Mouse (Mus musculus): Measurements from ENCODE around the gene Galns. TPM values are rescaled to one million over a fixed set of nuclear protein-coding genes. Genes with fewer than 3 reads are reported as not detected.

Gene Galns
- polyA plus RNA-seq, 3 experiments from 2014 or later = 8.3 to 11.6 (median 10.6) TPM

- ATAC-seq = no peak
Measured at GRCm38 (mm10) chr8:122531312-122531711, 80.0 kb downstream of the Galns start.

DNA sequence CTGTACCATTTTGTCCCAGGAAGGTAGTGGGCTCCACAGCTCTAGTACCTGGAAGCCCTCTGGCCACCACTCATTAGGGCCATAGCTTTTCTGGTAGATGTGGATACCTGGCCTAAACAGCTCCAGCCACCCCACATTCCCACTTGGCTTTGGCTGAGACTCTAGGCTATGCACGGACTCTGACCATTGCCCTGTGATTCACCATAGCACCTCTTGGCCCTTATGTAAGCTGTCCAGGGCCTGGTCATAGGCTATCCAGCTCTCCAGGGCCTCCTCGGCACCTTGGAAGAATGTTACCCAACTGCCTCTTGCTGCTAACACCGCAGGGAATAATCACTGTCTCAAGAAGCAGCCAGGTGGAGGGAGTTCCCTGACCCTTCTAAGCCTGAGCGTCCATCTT, 82.1 kb downstream of the Galns start:
- ATAC-seq = no peak

Other genes starting within 250 kb of the Galns start
- 10 to 100 TPM; 12.0 to 16.0 (median 13.0) TPM for gene Zc3h18, start 234.9 kb downstream of the Galns start, polyA plus RNA-seq (2017; shearing (Covaris generic))
- under 1 TPM in 1 of 3 experiments, not detected in 2; 0.64 TPM for gene Il17c, start 189.4 kb downstream of the Galns start, polyA plus RNA-seq (2017; shearing (Covaris generic))
- gene Cyba, start 178.5 kb downstream of the Galns start, polyA plus RNA-seq (2017; shearing (Covaris generic)) = 100 to 1,000 TPM; 664 to 875 (median 733) TPM
- gene Mvd, start 168.0 kb downstream of the Galns start, polyA plus RNA-seq (2017; shearing (Covaris generic)) = 10 to 100 TPM in 2 of 3 experiments, 1 to 10 TPM in 1; 6.6 to 15.3 (median 12.7) TPM
- 10 to 100 TPM in 1 of 3 experiments, 1 to 10 TPM in 2; 2.6 to 13.9 (median 3.9) TPM for gene Snai3, start 150.7 kb downstream of the Galns start, polyA plus RNA-seq (2017; shearing (Covaris generic))
- gene Rnf166, start 135.4 kb downstream of the Galns start, polyA plus RNA-seq (2017; shearing (Covaris generic)) = 10 to 100 TPM; 30.5 to 56.1 (median 31.2) TPM
- 10 to 100 TPM in 1 of 3 experiments, 1 to 10 TPM in 2; 8.1 to 12.5 (median 9.3) TPM for gene Ctu2, start 135.3 kb downstream of the Galns start, polyA plus RNA-seq (2017; shearing (Covaris generic))
- 10 to 100 TPM; 12.9 to 16.2 (median 14.5) TPM for gene Piezo1, start 60.1 kb downstream of the Galns start, polyA plus RNA-seq (2017; shearing (Covaris generic))
- 10 to 100 TPM; 11.5 to 19.8 (median 11.7) TPM for gene Cdt1, start 43.4 kb downstream of the Galns start, polyA plus RNA-seq (2017; shearing (Covaris generic))
- gene Aprt, start 34.6 kb downstream of the Galns start, polyA plus RNA-seq (2017; shearing (Covaris generic)) = 100 to 1,000 TPM; 168 to 215 (median 192) TPM
- gene Trappc2l, start 177 bp upstream of the Galns start, polyA plus RNA-seq (2017; shearing (Covaris generic)) = 10 to 100 TPM; 57.7 to 82.5 (median 80.6) TPM
- not detected for gene Pabpn1l, start 11.3 kb upstream of the Galns start, polyA plus RNA-seq (2017; shearing (Covaris generic))
- gene Cbfa2t3, start 87.6 kb upstream of the Galns start, polyA plus RNA-seq (2017; shearing (Covaris generic)) = under 1 TPM; 0.31 to 0.54 (median 0.52) TPM
- 10 to 100 TPM in 1 of 3 experiments, 1 to 10 TPM in 2; 7.8 to 10.1 (median 9.2) TPM for gene Acsf3, start 164.0 kb upstream of the Galns start, polyA plus RNA-seq (2017; shearing (Covaris generic))
- gene Cdh15, start 236.5 kb upstream of the Galns start, polyA plus RNA-seq (2017; shearing (Covaris generic)) = under 1 TPM in 2 of 3 experiments, not detected in 1; 0.67 to 0.81 TPM

Measured in inflammation-experienced regulatory T-cells, adult 6 months (primary cell).